Mouse (Mus musculus) kidney, postnatal 25 days (tissue): Measurements from ENCODE around the gene Bok.
"Not testable (repeated sequence)": the region's sequence is repeated elsewhere in the genome, so short reads cannot be mapped to it uniquely, and the experiment has no call there.

Experiments
- DNase-seq, 2 experiments: peaks; one replicate each; pipeline ENCODE4 v3.0.0; 2021; ENCODE audit warnings: mixed read lengths in 2 of 2

Gene Bok

GRCm38 (mm10) chr1:93685401-93686244 lies at the start of gene Bok:
Bok (plus strand) TSS chr1:93685660.
- DNase-seq = peak; percentile 93 to 95

GRCm38 (mm10) chr1:93636211-93636897 lies 49.1 kb upstream of the Bok start:
- DNase-seq = no peak

- DNase-seq = no peak
These were observed 43.5 kb upstream of the Bok start for GRCm38 (mm10) chr1:93641978-93642377.

- DNase-seq = no peak
These were observed 42.8 kb upstream of the Bok start for GRCm38 (mm10) chr1:93642692-93643091.

GRCm38 (mm10) chr1:93649604-93650172 lies 35.8 kb upstream of the Bok start:
- no peak for DNase-seq

- DNase-seq = no peak
These were observed 31.2 kb upstream of the Bok start for GRCm38 (mm10) chr1:93654275-93654674.

GRCm38 (mm10) chr1:93654798-93655197 lies 30.7 kb upstream of the Bok start:
- DNase-seq = no peak

- DNase-seq = no peak
These were observed 29.0 kb upstream of the Bok start for GRCm38 (mm10) chr1:93656325-93657024.

- no peak for DNase-seq
These were observed 28.5 kb upstream of the Bok start for GRCm38 (mm10) chr1:93657025-93657360.

GRCm38 (mm10) chr1:93658559-93658958 lies 26.9 kb upstream of the Bok start, which contains the start of gene Stk25:
Stk25 (minus strand) TSS chr1:93658659.
- DNase-seq = not testable (repeated sequence)

- peak; percentile 29 to 54 for DNase-seq
These were observed 17.6 kb upstream of the Bok start for GRCm38 (mm10) chr1:93667760-93668400.

GRCm38 (mm10) chr1:93668791-93669548 lies 16.5 kb upstream of the Bok start:
- peak; percentile 91 to 93 for DNase-seq

GRCm38 (mm10) chr1:93669941-93670340 lies 15.5 kb upstream of the Bok start:
- DNase-seq = no peak

- DNase-seq = peak in 1 of 2 experiments; percentile 52
These were observed 12.8 kb upstream of the Bok start for GRCm38 (mm10) chr1:93672682-93673081.

- DNase-seq = peak; percentile 34 to 47
These were observed 7.1 kb upstream of the Bok start for GRCm38 (mm10) chr1:93678386-93678785.

- peak; percentile 38 to 73 for DNase-seq
These were observed 5.4 kb upstream of the Bok start for GRCm38 (mm10) chr1:93679889-93680568.

- peak; percentile 63 to 82 for DNase-seq
These were observed 943 bp downstream of the Bok start for GRCm38 (mm10) chr1:93686245-93686960.

- peak; percentile 51 to 72 for DNase-seq
These were observed 1.5 kb downstream of the Bok start for GRCm38 (mm10) chr1:93686961-93687320.

- peak; percentile 62 to 79 for DNase-seq
These were observed 2.7 kb downstream of the Bok start for GRCm38 (mm10) chr1:93688154-93688553.

- DNase-seq = no peak
These were observed 4.5 kb downstream of the Bok start for GRCm38 (mm10) chr1:93689901-93690496.
